Mouse (Mus musculus): ENCODE measurements around the gene Pdzd9. TPM values are rescaled to one million over a fixed set of nuclear protein-coding genes. Genes with fewer than 3 reads are reported as not detected.
"Not testable (repeated sequence)": the region's sequence is repeated elsewhere in the genome, so short reads cannot be mapped to it uniquely, and the experiment has no call there.

The Pdzd9 gene
- polyA plus RNA-seq (2015; fragmentation: Nextera tagmentation; extraction: Ambion mirVana), result 0.35 and 0.39 TPM in 2 replicates

DNA sequence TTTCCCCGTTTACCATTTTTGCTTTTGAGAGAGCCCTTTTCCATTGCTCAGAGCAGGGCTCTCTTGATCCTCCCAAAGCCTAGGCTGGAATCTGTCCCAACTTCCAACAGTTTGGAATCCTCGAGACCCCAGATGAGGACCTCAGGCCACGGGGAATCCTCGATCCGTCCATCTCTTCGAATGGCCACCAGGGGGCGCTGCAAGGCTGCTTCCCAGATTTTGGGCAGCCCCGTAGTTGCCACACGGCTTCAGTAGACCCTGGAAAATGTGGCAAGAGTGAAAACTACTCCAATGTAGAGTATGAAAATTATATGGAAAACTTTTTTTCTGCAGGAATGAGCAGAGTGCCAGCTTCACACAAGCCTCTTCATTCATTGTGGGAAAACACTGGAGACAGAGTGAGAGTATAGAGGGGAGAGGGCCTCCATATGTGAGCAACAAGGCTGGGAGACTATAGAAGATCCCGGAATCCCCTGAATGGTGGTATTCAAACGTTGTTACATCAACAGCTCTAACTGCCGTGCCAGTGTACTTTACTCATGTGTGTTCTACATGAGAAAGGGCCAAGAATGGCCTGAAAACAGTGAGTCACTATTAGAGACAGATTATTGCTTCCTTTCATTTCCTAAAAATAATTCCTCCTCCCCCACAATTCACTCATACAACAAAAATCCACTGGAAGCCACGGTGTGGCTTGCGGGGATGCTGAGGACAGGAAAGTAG is at the start of gene Pdzd9:
TSS of gene Pdzd9 (minus strand) at position 191 of the 723 bp plus-strand sequence.
- WGBS, result 19% methylated on average over 14 of the region's 14 CpGs
- H3K27ac ChIP-seq, result no peak within 1 kb of the TSS
- no peaks in the 10 kb centered on the region for H3K27me3 ChIP-seq (replicated peaks)
- no peak within 1 kb of the TSS for H3K4me2 ChIP-seq (replicated peaks)
- peak; percentile 70 for ATAC-seq
- H3K36me3 ChIP-seq, result no peaks in the 10 kb centered on the region
- H3K4me3 ChIP-seq (replicated peaks), result no peak within 1 kb of the TSS
- H3K9ac ChIP-seq, result no peak within 1 kb of the TSS
- H3K4me1 ChIP-seq (replicated peaks), result no peaks in the 10 kb centered on the region
- no peaks in the 10 kb centered on the region for H3K9me3 ChIP-seq

DNA sequence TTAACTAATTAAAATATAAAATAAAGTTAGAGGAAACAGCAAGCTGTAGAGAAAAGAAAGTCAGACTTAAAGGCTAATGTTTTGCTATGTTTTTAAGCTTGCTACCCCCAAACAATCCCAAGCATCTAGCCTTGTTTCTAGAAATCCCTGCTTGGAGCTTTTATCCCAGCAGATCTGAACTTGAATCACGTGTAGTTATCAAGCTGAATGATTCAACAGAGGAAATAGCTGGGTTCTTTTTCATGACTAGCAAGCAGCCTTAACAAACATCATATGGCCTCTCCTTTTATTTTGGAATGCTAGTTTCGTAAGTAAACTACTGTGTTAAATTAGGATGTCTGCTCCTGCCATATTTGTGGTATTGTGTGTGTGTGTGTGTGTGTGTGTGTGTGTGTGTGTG is 47.1 kb upstream of the Pdzd9 start:
- no peaks in the 10 kb centered on the region for H3K9me3 ChIP-seq
- 59% methylated on average over 2 of the region's 2 CpGs for WGBS
- H3K4me1 ChIP-seq (replicated peaks), result no peaks in the 10 kb centered on the region
- H3K36me3 ChIP-seq, result no peaks in the 10 kb centered on the region
- no peak for ATAC-seq
- H3K27ac ChIP-seq, result no peak overlapping the region
- H3K4me3 ChIP-seq (replicated peaks), result no peak overlapping the region
- H3K4me2 ChIP-seq (replicated peaks), result no peak overlapping the region
- H3K27me3 ChIP-seq (replicated peaks), result no peaks in the 10 kb centered on the region
- H3K9ac ChIP-seq, result no peak overlapping the region

DNA sequence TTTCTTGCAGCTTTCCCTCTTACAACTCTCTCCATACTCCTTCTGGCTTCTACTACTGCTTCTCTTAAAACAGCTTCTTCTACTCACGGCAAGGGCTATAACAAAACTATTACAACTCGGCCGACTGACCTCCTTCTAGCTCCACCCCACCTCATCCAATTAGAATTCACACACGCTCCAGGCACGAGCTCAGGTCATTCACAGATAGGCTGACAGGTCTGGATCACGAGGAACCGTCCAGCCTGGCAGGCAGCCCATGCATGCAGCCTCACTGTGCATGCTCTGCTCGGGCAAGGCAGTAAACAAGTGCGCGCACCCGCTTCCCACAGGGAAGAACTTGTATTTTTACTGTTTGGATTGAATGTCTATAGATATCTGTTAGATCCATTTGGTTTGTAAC is 43.8 kb upstream of the Pdzd9 start:
- WGBS, result 92% methylated on average over 11 of the region's 11 CpGs
- ATAC-seq; H3K4me3 ChIP-seq (replicated peaks); H3K9ac ChIP-seq; H3K9me3 ChIP-seq; H3K36me3 ChIP-seq; H3K27me3 ChIP-seq (replicated peaks); H3K27ac ChIP-seq; H3K4me2 ChIP-seq (replicated peaks); H3K4me1 ChIP-seq (replicated peaks): not testable (repeated sequence)

DNA sequence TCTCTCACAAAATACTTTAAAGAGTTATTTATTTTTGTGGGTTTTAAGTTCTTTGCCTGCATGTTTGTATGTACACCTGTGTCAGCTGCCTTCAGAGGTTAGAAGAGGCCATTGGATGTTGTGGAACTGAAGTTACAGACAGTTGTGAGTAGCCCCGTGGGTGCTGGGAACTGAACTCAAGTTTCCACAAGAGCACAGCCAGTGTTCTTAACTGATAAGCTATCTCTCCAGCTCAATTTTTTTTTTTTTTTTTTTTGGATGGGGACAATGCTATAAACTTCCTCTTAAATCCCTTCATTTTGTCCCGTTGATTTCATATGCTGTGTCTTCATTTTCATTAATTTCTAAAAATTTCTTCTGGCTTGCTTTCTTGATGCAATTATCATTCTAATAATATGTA is 43.1 kb upstream of the Pdzd9 start:
- WGBS, result 85% methylated on average over 2 of the region's 2 CpGs
- Histone ChIP-seq H3K9ac (no peak overlapping the region), H3K4me2 (replicated peaks) (no peak overlapping the region), H3K4me1 (replicated peaks) (no peaks in the 10 kb centered on the region), H3K4me3 (replicated peaks) (no peak overlapping the region), H3K9me3 (no peaks in the 10 kb centered on the region), H3K27me3 (replicated peaks) (no peaks in the 10 kb centered on the region), H3K36me3 (no peaks in the 10 kb centered on the region), H3K27ac (no peak overlapping the region)
- no peak for ATAC-seq

DNA sequence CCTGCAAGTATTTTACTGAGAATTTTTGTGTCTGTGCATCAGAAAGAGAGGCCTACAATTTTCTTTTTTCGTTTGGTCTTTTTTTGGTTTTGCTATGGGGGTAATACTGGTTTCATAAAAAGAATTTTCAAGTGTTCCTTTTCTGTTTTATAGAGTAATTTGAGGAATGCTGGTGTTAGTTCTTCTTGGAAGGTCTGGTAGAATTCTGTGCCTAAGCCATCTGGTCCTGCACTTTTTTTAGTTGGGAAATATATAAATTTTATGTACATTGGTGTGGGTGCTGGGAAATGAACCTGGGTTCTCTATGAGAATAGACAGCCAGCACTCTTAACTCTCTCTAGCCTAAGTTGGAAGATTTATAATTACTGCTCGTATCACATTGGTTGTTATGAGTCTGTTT is 41.9 kb upstream of the Pdzd9 start:
- Histone ChIP-seq H3K9me3 (no peaks in the 10 kb centered on the region), H3K9ac (no peak overlapping the region), H3K4me1 (replicated peaks) (no peaks in the 10 kb centered on the region), H3K4me3 (replicated peaks) (no peak overlapping the region), H3K36me3 (no peaks in the 10 kb centered on the region), H3K27ac (no peak overlapping the region), H3K27me3 (replicated peaks) (no peaks in the 10 kb centered on the region), H3K4me2 (replicated peaks) (no peak overlapping the region)
- no peak for ATAC-seq
- 92% methylated on average over 2 of the region's 2 CpGs for WGBS

DNA sequence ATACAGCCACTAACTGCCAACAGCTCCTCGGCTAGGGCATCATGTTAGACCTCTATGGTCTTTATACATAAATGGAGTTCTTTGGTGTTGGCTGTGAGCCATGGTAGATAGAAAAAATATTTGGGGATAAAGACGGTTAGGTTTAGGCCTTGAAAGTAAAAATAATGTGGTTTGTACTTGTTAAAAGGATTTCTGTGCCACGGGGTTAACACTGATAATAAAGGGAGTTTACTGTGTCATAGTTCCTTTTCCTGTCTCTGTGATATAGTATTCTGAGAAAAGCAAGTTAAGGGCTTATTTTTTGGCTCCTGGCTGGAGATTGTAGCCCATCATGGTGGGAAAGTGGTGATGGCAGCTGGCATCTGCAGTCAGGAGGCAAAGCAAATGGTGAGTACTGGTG is 33.7 kb upstream of the Pdzd9 start:
- no peaks in the 10 kb centered on the region for H3K36me3 ChIP-seq
- no peaks in the 10 kb centered on the region for H3K27me3 ChIP-seq (replicated peaks)
- 56% methylated on average over 3 of the region's 3 CpGs for WGBS
- H3K4me2 ChIP-seq (replicated peaks), result no peak overlapping the region
- no peak overlapping the region for H3K27ac ChIP-seq
- no peak overlapping the region for H3K9ac ChIP-seq
- no peaks in the 10 kb centered on the region for H3K4me1 ChIP-seq (replicated peaks)
- no peaks in the 10 kb centered on the region for H3K9me3 ChIP-seq
- no peak overlapping the region for H3K4me3 ChIP-seq (replicated peaks)
- ATAC-seq, result no peak

DNA sequence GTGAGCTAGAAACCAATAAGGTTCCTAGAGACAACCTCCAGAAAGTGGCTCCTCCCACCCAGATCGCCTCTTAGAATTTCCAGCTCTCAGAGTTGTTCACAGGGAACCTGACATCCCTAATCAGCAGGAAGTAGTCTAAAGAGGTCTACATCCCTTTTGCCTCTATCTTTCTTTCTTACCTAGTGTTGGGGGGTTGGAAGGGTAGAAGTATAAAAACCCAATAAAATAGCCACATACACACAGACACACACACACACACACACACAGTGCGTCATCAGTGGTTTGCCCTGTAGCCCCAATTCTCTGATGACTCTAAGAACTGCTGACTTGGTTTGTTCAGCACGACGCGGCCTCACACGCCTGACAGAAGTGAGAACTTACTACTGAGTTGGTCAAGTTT is 29.4 kb upstream of the Pdzd9 start:
- Histone ChIP-seq H3K4me3 (replicated peaks) (no peak overlapping the region), H3K4me2 (replicated peaks) (no peak overlapping the region), H3K9me3 (no peaks in the 10 kb centered on the region), H3K36me3 (no peaks in the 10 kb centered on the region), H3K27ac (no peak overlapping the region), H3K9ac (no peak overlapping the region), H3K4me1 (replicated peaks) (no peaks in the 10 kb centered on the region), H3K27me3 (replicated peaks) (no peaks in the 10 kb centered on the region)
- no peak for ATAC-seq
- WGBS, result 93% methylated on average over 6 of the region's 6 CpGs

DNA sequence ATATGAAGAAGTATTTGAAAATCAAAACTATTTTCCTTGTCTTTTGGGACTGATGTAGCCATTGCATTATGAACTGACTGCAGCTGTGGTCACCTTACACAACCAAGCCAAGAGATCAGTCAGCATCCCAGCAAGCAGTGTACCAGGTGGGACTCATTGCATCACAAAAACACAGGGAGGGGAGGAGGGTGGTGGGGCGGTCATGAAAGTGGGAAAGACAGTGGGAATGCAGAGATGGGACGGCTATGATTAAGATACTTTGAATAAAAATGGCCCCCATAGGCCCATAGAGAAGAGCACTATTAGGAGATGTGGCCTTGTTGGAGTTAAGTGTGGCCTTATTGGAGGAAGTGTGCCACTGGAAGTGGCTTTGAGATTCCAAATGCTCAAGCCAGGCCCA is 26.2 kb upstream of the Pdzd9 start:
- Histone ChIP-seq H3K4me1 (replicated peaks) (no peaks in the 10 kb centered on the region), H3K4me3 (replicated peaks) (no peak overlapping the region), H3K9me3 (no peaks in the 10 kb centered on the region), H3K4me2 (replicated peaks) (no peak overlapping the region), H3K9ac (no peak overlapping the region), H3K36me3 (no peaks in the 10 kb centered on the region), H3K27ac (no peak overlapping the region), H3K27me3 (replicated peaks) (no peaks in the 10 kb centered on the region)
- no peak for ATAC-seq
- 93% methylated on average over 2 of the region's 2 CpGs for WGBS

DNA sequence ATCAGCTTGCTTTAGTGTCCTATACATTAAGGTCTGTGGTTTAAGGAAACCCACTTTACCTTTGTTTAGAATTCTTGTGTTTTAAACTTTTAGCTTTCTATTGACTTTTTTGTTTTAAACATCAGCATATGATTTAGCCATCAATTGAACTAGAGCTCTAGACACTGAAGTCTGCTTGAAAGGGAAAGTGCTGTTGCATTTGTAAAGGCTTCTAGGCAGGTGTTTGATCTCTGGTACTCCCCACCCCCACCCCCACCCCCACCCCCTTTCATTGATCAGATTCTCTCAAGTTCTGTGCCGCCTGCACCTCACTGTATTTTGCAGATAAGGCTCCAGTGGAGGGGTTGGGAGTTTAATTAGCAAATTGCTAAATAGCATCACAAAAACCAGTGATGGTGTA is 25.5 kb upstream of the Pdzd9 start:
- no peak for ATAC-seq
- H3K9me3 ChIP-seq, result no peaks in the 10 kb centered on the region
- H3K36me3 ChIP-seq, result no peaks in the 10 kb centered on the region
- no peaks in the 10 kb centered on the region for H3K27me3 ChIP-seq (replicated peaks)
- no peak overlapping the region for H3K4me2 ChIP-seq (replicated peaks)
- H3K4me1 ChIP-seq (replicated peaks), result no peaks in the 10 kb centered on the region
- H3K27ac ChIP-seq, result no peak overlapping the region
- no peak overlapping the region for H3K9ac ChIP-seq
- 90% methylated on average over 1 of the region's 1 CpGs for WGBS
- H3K4me3 ChIP-seq (replicated peaks), result no peak overlapping the region

DNA sequence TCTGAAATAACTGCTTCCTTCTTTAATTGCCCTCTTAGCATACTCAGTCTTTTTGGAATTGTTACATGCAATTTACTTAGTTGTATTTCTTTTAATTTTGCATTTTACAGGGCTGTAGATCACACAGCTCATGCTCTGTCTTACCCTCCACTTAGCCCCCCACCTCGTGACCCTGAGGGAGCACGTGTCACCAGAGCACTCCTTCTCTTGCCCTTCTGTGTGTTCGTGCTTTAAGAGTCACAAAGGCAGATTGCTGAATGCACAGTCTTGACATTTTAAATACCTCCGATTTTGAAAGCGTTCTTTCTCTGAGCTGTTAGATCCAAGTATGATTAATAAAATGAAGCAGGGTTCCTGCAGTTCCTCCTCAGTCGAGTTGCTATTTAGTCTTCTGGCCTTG is 25.1 kb upstream of the Pdzd9 start:
- WGBS, result 38% methylated on average over 6 of the region's 6 CpGs
- H3K4me3 ChIP-seq (replicated peaks), result no peak overlapping the region
- H3K27me3 ChIP-seq (replicated peaks), result no peaks in the 10 kb centered on the region
- ATAC-seq, result no peak
- H3K4me2 ChIP-seq (replicated peaks), result no peak overlapping the region
- no peak overlapping the region for H3K9ac ChIP-seq
- no peak overlapping the region for H3K27ac ChIP-seq
- no peaks in the 10 kb centered on the region for H3K36me3 ChIP-seq
- no peaks in the 10 kb centered on the region for H3K9me3 ChIP-seq
- H3K4me1 ChIP-seq (replicated peaks), result no peaks in the 10 kb centered on the region

DNA sequence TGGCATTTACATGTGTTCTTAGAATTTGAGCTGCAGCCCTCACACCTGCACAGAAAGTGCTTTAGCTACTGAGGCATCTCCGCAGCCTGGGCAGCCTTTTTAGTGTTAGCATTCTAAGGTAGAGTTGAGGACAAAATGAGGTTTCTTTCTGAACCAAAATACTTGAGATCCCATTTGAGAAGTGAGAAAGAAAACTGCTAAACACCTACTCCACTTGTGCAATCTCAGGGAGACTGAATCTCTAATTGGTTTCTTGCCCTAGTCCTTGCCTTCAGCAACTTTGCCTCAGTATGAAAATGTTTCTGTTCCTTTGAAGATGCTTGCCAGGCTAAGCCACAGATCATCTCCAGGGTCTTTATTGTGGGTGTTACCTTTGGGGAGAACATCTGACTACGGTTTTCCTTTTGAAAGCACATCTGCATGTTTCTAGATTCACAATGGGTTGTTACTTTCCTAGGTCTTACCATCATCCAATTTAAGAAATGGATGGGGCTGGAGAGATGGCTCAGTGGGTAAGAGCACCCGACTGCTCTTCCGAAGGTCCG is 23.8 kb upstream of the Pdzd9 start:
- H3K9ac ChIP-seq, result no peak overlapping the region
- no peaks in the 10 kb centered on the region for H3K36me3 ChIP-seq
- H3K4me2 ChIP-seq (replicated peaks), result no peak overlapping the region
- H3K27me3 ChIP-seq (replicated peaks), result no peaks in the 10 kb centered on the region
- H3K4me1 ChIP-seq (replicated peaks), result no peaks in the 10 kb centered on the region
- WGBS, result 95% methylated on average over 5 of the region's 5 CpGs
- H3K4me3 ChIP-seq (replicated peaks), result no peak overlapping the region
- H3K27ac ChIP-seq, result no peak overlapping the region
- no peak for ATAC-seq
- no peaks in the 10 kb centered on the region for H3K9me3 ChIP-seq

DNA sequence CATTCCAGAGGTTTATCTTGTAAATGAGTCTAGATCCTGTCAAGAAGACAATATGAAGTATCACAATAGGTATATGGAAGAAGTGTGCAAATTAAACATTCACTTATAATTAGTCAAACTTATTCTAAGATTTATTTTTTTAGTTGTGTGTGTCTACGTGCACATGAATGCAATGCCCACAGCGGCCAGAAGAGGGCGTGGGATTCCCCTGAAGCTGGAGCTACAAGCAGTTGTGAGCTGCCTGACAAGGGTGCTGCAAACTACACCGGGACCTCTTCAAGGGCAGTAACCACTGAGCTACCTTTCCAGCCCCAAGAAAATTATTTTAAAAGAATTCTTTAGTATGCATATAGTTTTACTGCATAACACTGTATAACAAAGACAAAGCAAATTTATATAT is 20.5 kb upstream of the Pdzd9 start:
- no peak overlapping the region for H3K9ac ChIP-seq
- no peaks in the 10 kb centered on the region for H3K9me3 ChIP-seq
- ATAC-seq, result no peak
- H3K27ac ChIP-seq, result no peak overlapping the region
- H3K4me3 ChIP-seq (replicated peaks), result no peak overlapping the region
- 71% methylated on average over 4 of the region's 4 CpGs for WGBS
- no peaks in the 10 kb centered on the region for H3K27me3 ChIP-seq (replicated peaks)
- peaks cover 3% of the 10 kb centered on the region; the same call in 1 of the 2 replicates for H3K4me1 ChIP-seq (replicated peaks)
- no peaks in the 10 kb centered on the region for H3K36me3 ChIP-seq
- no peak overlapping the region for H3K4me2 ChIP-seq (replicated peaks)

DNA sequence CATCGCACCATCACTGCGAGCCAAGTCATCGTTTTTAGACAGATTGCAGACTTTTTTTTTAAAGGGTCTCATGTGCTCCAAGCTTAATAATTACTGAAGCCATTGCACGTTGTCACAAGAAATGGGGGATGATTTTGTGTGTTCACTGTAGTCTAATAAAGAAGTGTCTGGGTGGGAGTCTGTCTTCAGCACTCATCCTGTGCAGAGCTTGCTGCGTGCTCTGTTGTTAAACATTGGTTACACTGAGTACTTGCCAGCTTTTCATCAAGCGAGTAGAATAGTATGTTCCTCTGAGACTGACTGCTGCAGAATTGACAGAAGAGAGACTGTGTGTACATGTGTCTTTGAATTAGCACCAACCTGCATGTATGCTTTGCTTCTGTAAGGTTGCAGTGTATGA is 15.1 kb upstream of the Pdzd9 start:
- H3K36me3 ChIP-seq, result no peaks in the 10 kb centered on the region
- H3K9ac ChIP-seq, result no peak overlapping the region
- WGBS, result 60% methylated on average over 6 of the region's 6 CpGs
- H3K4me2 ChIP-seq (replicated peaks), result no peak overlapping the region
- no peak for ATAC-seq
- no peak overlapping the region for H3K4me3 ChIP-seq (replicated peaks)
- no peak overlapping the region for H3K27ac ChIP-seq
- peaks cover 10% of the 10 kb centered on the region for H3K4me1 ChIP-seq (replicated peaks)
- H3K27me3 ChIP-seq (replicated peaks), result no peaks in the 10 kb centered on the region
- no peaks in the 10 kb centered on the region for H3K9me3 ChIP-seq

Measured in intestine, embryonic 15.5 days (tissue).